Mouse (Mus musculus): ENCODE data around the gene Stim1.

DNA sequence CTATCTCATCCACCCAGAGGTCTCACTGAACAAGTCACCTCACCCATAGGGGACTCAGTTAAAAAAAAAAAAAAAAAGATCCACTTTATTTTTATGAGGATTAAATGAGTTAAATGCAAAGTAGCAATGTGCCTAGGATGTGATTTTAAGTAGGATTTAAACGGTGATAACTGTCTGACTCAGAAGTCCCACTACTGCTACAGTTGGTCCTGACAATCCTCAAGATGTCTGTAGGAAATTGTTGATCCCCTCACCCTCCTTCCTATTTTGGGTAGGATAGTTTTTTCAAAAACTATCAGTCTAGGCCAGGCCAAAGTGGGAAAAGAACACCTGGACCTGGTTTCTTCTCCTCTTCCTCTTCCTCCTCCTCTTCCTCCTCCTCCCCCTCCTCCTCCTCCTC, 45.7 kb upstream of the Stim1 start:
- TF ChIP-seq CTCF (conservative IDR thresholded peaks at IDR 0.05; ENCODE audit: insufficient read depth, insufficient read length, low read depth, low read length) (no peak), POLR2A (IDR thresholded peaks at IDR 0.05; ENCODE audit: low read depth, low read length) (no peak)
